Mouse (Mus musculus) lung, embryonic 16.5 days (tissue): ENCODE results near the gene Tunar. TPM values are rescaled to one million over a fixed set of nuclear protein-coding genes. Genes with fewer than 3 reads are reported as not detected.

Source experiments
- ATAC-seq: fragments of 200-750 bp; cut with Nextera tagmentation; 2 replicates; pipeline ENCODE4 v1.8.0; 2017; ENCODE audit warnings: low read depth, mild to moderate bottlenecking, moderate library complexity
- H3K27ac ChIP-seq: fragments of 300-500 bp; sonication (generic); 2 replicates; pipeline ENCODE4 v1.5.1; 2014; ENCODE audit warnings: mild to moderate bottlenecking, control low read depth, low read length
- H3K27me3 ChIP-seq: fragments of 300-500 bp; sonication (generic); 2 replicates; pipeline ENCODE4 v1.6.1; 2014; ENCODE audit warnings: low read depth, low read length, mixed read lengths; ENCODE audit not compliant: control insufficient read depth, insufficient read depth
- H3K36me3 ChIP-seq: fragments of 300-500 bp; sonication (generic); 2 replicates; pipeline ENCODE4 v1.6.1; 2014; ENCODE audit warnings: low read length; ENCODE audit not compliant: control insufficient read depth, insufficient read depth
- H3K4me1 ChIP-seq: fragments of 300-500 bp; sonication (generic); replicated peaks from 2 replicates; pipeline ENCODE4 v1.6.1; 2014; ENCODE audit warnings: low read length, mixed read lengths; ENCODE audit not compliant: control insufficient read depth, insufficient read depth
- H3K4me2 ChIP-seq: fragments of 300-500 bp; sonication (generic); 2 replicates; pipeline ENCODE4 v1.6.1; 2014; ENCODE audit warnings: low read depth, low read length, control low read depth
- H3K4me3 ChIP-seq: fragments of 300-500 bp; sonication (generic); 2 replicates; pipeline ENCODE4 v1.5.1; 2014; ENCODE audit warnings: mild to moderate bottlenecking, low read length, control low read depth
- H3K9ac ChIP-seq: fragments of 300-500 bp; sonication (generic); 2 replicates; pipeline ENCODE4 v1.6.1; 2014; ENCODE audit warnings: low read length, control low read depth
- H3K9me3 ChIP-seq: fragments of 300-500 bp; sonication (generic); 2 replicates; pipeline ENCODE4 v1.6.1; 2016; ENCODE audit warnings: low read length; ENCODE audit not compliant: control insufficient read depth
- WGBS: fragments of 180-500 bp; shearing (Covaris S2); extraction: QIAGEN DNeasy Blood & Tissue Kit; methylation state at CpG from one replicate; pipeline ENCODE4 v1.1.7; 2014; 5-methylcytosine and 5-hydroxymethylcytosine counted together
- polyA plus RNA-seq: library from polyadenylated mRNA; unstranded; fragments of >200 nt; fragmentation: Nextera tagmentation; extraction: Ambion mirVana; gene quantifications from 2 replicates; pipeline ENCODE4 v1.2.1, GENCODE M21; 2015

Gene Tunar
- polyA plus RNA-seq: 0.16 and 0.24 TPM in 2 replicates

- H3K27me3 ChIP-seq: peaks cover 30% of the 10 kb centered on the region
- ATAC-seq: no peak
These were observed at the start of gene Tunar for GRCm38 (mm10) chr12:105333570-105333969. TSS of gene Tunar (plus strand) at chr12:105333870.

GRCm38 (mm10) chr12:105312571-105313035 is 21.1 kb upstream of the Tunar start:
- Histone ChIP-seq H3K36me3 (no peaks in the 10 kb centered on the region), H3K27ac (no peak overlapping the region), H3K27me3 (no peaks in the 10 kb centered on the region), H3K9ac (no peak overlapping the region), H3K9me3 (no peaks in the 10 kb centered on the region), H3K4me2 (no peak overlapping the region), H3K4me3 (no peak overlapping the region), H3K4me1 (no peaks in the 10 kb centered on the region)
- no peak for ATAC-seq
- WGBS: 52% methylated on average over 5 of the region's 5 CpGs

More at GRCm38 (mm10) chr12:105333570-105333969, at the start of gene Tunar:
- Histone ChIP-seq H3K36me3 (no peaks in the 10 kb centered on the region), H3K4me2 (no peak within 1 kb of the TSS), H3K9me3 (no peaks in the 10 kb centered on the region), H3K4me1 (peaks cover 6% of the 10 kb centered on the region), H3K27ac (no peak within 1 kb of the TSS), H3K9ac (no peak within 1 kb of the TSS), H3K4me3 (no peak within 1 kb of the TSS)
- WGBS: 87% methylated on average over 2 of the region's 2 CpGs

GRCm38 (mm10) chr12:105314328-105314727 is 19.3 kb upstream of the Tunar start:
- Histone ChIP-seq H3K9ac (no peak overlapping the region), H3K4me3 (no peak overlapping the region), H3K36me3 (no peaks in the 10 kb centered on the region), H3K27ac (no peak overlapping the region), H3K4me1 (no peaks in the 10 kb centered on the region), H3K4me2 (no peak overlapping the region), H3K27me3 (no peaks in the 10 kb centered on the region), H3K9me3 (no peaks in the 10 kb centered on the region)
- 85% methylated on average over 1 of the region's 1 CpGs for WGBS
- ATAC-seq: no peak

- WGBS: 22% methylated on average over 6 of the region's 6 CpGs
- no peaks in the 10 kb centered on the region for H3K36me3 ChIP-seq
- peak; percentile 45; the same call in 1 of the 2 replicates for ATAC-seq
- H3K27me3 ChIP-seq: no peaks in the 10 kb centered on the region
- no peaks in the 10 kb centered on the region; the same call in 1 of the 2 replicates for H3K9me3 ChIP-seq
- no peak overlapping the region for H3K9ac ChIP-seq
- no peak overlapping the region for H3K4me3 ChIP-seq
- H3K4me1 ChIP-seq: no peaks in the 10 kb centered on the region
- no peak overlapping the region for H3K27ac ChIP-seq
- no peak overlapping the region for H3K4me2 ChIP-seq
These were observed 11.5 kb upstream of the Tunar start for GRCm38 (mm10) chr12:105322160-105322559.

- Histone ChIP-seq H3K27ac (no peak overlapping the region), H3K4me3 (no peak overlapping the region), H3K27me3 (no peaks in the 10 kb centered on the region), H3K9me3 (no peaks in the 10 kb centered on the region), H3K9ac (no peak overlapping the region), H3K4me1 (no peaks in the 10 kb centered on the region), H3K4me2 (no peak overlapping the region), H3K36me3 (no peaks in the 10 kb centered on the region)
- ATAC-seq: no peak
- WGBS: 59% methylated on average over 5 of the region's 5 CpGs
These were observed 6.6 kb upstream of the Tunar start for GRCm38 (mm10) chr12:105327051-105327450.

GRCm38 (mm10) chr12:105328396-105328795 is 5.3 kb upstream of the Tunar start:
- WGBS: 51% methylated on average over 11 of the region's 11 CpGs
- Histone ChIP-seq H3K9ac (no peak overlapping the region), H3K4me2 (no peak overlapping the region), H3K4me1 (no peaks in the 10 kb centered on the region), H3K9me3 (no peaks in the 10 kb centered on the region), H3K27ac (no peak overlapping the region), H3K27me3 (no peaks in the 10 kb centered on the region), H3K4me3 (no peak overlapping the region), H3K36me3 (no peaks in the 10 kb centered on the region)
- no peak for ATAC-seq

- H3K4me2 ChIP-seq: peak overlapping the region; percentile 98
- no peak overlapping the region for H3K9ac ChIP-seq
- peaks cover 6% of the 10 kb centered on the region for H3K4me1 ChIP-seq
- peaks cover 37% of the 10 kb centered on the region for H3K27me3 ChIP-seq
- 16% methylated on average over 8 of the region's 8 CpGs for WGBS
- H3K27ac ChIP-seq: no peak overlapping the region
- no peaks in the 10 kb centered on the region for H3K36me3 ChIP-seq
- no peaks in the 10 kb centered on the region for H3K9me3 ChIP-seq
- peak overlapping the region; percentile 62 for H3K4me3 ChIP-seq
- ATAC-seq: no peak
These were observed 2.4 kb downstream of the Tunar start for GRCm38 (mm10) chr12:105336094-105336420.

- Histone ChIP-seq H3K4me1 (peaks cover 6% of the 10 kb centered on the region), H3K27me3 (peaks cover 37% of the 10 kb centered on the region), H3K4me3 (peak overlapping the region; percentile 62), H3K36me3 (no peaks in the 10 kb centered on the region), H3K4me2 (peak overlapping the region; percentile 98), H3K9ac (peak overlapping the region; percentile 46), H3K27ac (no peak overlapping the region), H3K9me3 (no peaks in the 10 kb centered on the region)
- WGBS: 0% methylated on average over 62 of the region's 77 CpGs
- peak; percentile 83 for ATAC-seq
These were observed 3.0 kb downstream of the Tunar start for GRCm38 (mm10) chr12:105336421-105337289.

GRCm38 (mm10) chr12:105337290-105338005 is 3.8 kb downstream of the Tunar start:
- Histone ChIP-seq H3K36me3 (no peaks in the 10 kb centered on the region), H3K4me3 (peak overlapping the region; percentile 62), H3K27ac (no peak overlapping the region), H3K9ac (peak overlapping the region; percentile 46; the same call in 1 of the 2 replicates), H3K4me2 (peak overlapping the region; percentile 98), H3K27me3 (peaks cover 37% of the 10 kb centered on the region), H3K4me1 (peaks cover 6% of the 10 kb centered on the region), H3K9me3 (no peaks in the 10 kb centered on the region)
- ATAC-seq: peak; percentile 19; the same call in 1 of the 2 replicates
- 3% methylated on average over 31 of the region's 31 CpGs for WGBS
